Mouse (Mus musculus): ENCODE data around the gene Nr4a1. TPM values are rescaled to one million over a fixed set of nuclear protein-coding genes. Genes with fewer than 3 reads are reported as not detected.
A peak's percentile ranks its signal among the peaks of the same experiment; 100 is the strongest.

The Nr4a1 gene
- polyA plus RNA-seq, 1 experiment from 2014 or later = 8.8 TPM

- TF ChIP-seq CTCF (IDR thresholded peaks at IDR 0.05; ENCODE audit: low read depth) = no peak
- DNase-seq = peak; percentile 96
- H3K4me3 ChIP-seq (ENCODE audit: low read depth, low read length) = peak overlapping the region; percentile 11; the same call in 1 of the 2 replicates
- no peaks in the 10 kb centered on the region for H3K9me3 ChIP-seq (ENCODE audit: low read depth, low read length)
- peaks cover 24% of the 10 kb centered on the region for H3K4me1 ChIP-seq (ENCODE audit: insufficient read depth)
- peak; percentile 74 for ATAC-seq (ENCODE audit: insufficient read depth)
- H3K36me3 ChIP-seq (ENCODE audit: insufficient read depth) = peaks cover 51% of the 10 kb centered on the region
- H3K27me3 ChIP-seq (ENCODE audit: insufficient read depth, low read length) = 0 out of 2 replicates have a peak, but pooled peaks cover 5% of the 10 kb centered on the region
- H3K27ac ChIP-seq (ENCODE audit: low read depth) = peak overlapping the region; percentile 97
- WGBS = 18% methylated on average over 7 of the region's 7 CpGs
- H3K9ac ChIP-seq = peak overlapping the region; percentile 30; the same call in 1 of the 2 replicates
- peak overlapping the region; percentile 44 for H3K4me2 ChIP-seq
Measured at GRCm38 (mm10) chr15:101227971-101228370, 26.1 kb upstream of the Nr4a1 start.

GRCm38 (mm10) chr15:101228866-101229590 lies 25.0 kb upstream of the Nr4a1 start:
- no peak overlapping the region for H3K27ac ChIP-seq (ENCODE audit: low read depth)
- no peak overlapping the region for H3K9ac ChIP-seq
- no peak for DNase-seq
- no peak overlapping the region for H3K4me3 ChIP-seq (ENCODE audit: low read depth, low read length)
- H3K4me2 ChIP-seq = no peak overlapping the region; the same call in 1 of the 2 replicates
- 75% methylated on average over 21 of the region's 21 CpGs for WGBS
- TF ChIP-seq CTCF (IDR thresholded peaks at IDR 0.05; ENCODE audit: low read depth) = no peak
- no peaks in the 10 kb centered on the region for H3K27me3 ChIP-seq (ENCODE audit: insufficient read depth, low read length)
- peaks cover 51% of the 10 kb centered on the region for H3K36me3 ChIP-seq (ENCODE audit: insufficient read depth)
- H3K9me3 ChIP-seq (ENCODE audit: low read depth, low read length) = no peaks in the 10 kb centered on the region
- H3K4me1 ChIP-seq (ENCODE audit: insufficient read depth) = peaks cover 21% of the 10 kb centered on the region
- ATAC-seq (ENCODE audit: insufficient read depth) = no peak

GRCm38 (mm10) chr15:101230503-101230902 lies 23.6 kb upstream of the Nr4a1 start:
- Histone ChIP-seq H3K36me3 (ENCODE audit: insufficient read depth) (peaks cover 51% of the 10 kb centered on the region), H3K9me3 (ENCODE audit: low read depth, low read length) (no peaks in the 10 kb centered on the region), H3K4me1 (ENCODE audit: insufficient read depth) (peaks cover 25% of the 10 kb centered on the region), H3K4me2 (no peak overlapping the region), H3K9ac (no peak overlapping the region), H3K27me3 (ENCODE audit: insufficient read depth, low read length) (no peaks in the 10 kb centered on the region), H3K4me3 (ENCODE audit: low read depth, low read length) (no peak overlapping the region), H3K27ac (ENCODE audit: low read depth) (no peak overlapping the region)
- DNase-seq (no peak), ATAC-seq (ENCODE audit: insufficient read depth) (no peak)
- TF ChIP-seq CTCF (IDR thresholded peaks at IDR 0.05; ENCODE audit: low read depth) = no peak
- 93% methylated on average over 19 of the region's 19 CpGs for WGBS

DNA sequence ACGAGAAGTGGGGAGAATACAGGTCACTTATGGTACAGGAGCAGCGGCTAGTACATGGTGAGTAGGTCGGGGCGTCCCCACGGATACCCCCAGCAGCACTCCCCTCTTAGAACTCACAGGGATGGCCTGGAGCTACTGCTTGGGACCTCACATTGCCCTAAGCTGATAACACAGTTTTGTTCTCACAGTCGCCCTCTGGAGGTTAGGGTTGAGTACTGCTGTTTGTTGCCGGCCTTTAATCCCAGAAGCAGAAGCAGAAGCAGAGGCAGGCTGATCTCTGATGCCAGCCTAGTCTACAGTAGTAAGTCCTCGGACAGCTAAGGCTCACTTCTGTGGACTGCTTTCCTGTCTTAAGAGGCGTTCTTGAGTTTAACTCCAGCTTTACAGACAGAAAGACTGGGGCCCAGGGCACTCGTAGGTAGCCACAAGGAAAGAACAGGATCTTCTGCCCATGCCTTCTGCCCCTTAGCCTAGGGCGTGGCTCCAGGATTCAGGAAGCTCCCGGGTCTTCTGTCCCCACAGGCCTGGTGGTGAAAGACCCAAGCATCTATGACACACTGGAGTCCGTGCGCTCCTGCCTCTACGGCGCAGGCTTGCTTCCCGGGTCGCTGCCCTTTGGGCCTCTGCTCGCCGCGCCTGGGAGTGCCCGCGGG lies 22.9 kb upstream of the Nr4a1 start:
- Histone ChIP-seq H3K36me3 (ENCODE audit: insufficient read depth) (peaks cover 51% of the 10 kb centered on the region), H3K27ac (ENCODE audit: low read depth) (no peak overlapping the region), H3K27me3 (ENCODE audit: insufficient read depth, low read length) (no peaks in the 10 kb centered on the region), H3K9me3 (ENCODE audit: low read depth, low read length) (no peaks in the 10 kb centered on the region), H3K4me1 (ENCODE audit: insufficient read depth) (peaks cover 21% of the 10 kb centered on the region), H3K4me2 (peak overlapping the region; percentile 32; the same call in 1 of the 2 replicates), H3K9ac (no peak overlapping the region), H3K4me3 (ENCODE audit: low read depth, low read length) (no peak overlapping the region)
- WGBS = 79% methylated on average over 23 of the region's 23 CpGs
- ATAC-seq (ENCODE audit: insufficient read depth) (no peak), DNase-seq (peak; percentile 50)
- peak; percentile 38 for TF ChIP-seq CTCF (IDR thresholded peaks at IDR 0.05; ENCODE audit: low read depth)

- Histone ChIP-seq H3K4me3 (ENCODE audit: low read depth, low read length) (no peak overlapping the region), H3K27me3 (ENCODE audit: insufficient read depth, low read length) (no peaks in the 10 kb centered on the region), H3K9me3 (ENCODE audit: low read depth, low read length) (no peaks in the 10 kb centered on the region), H3K9ac (no peak overlapping the region; the same call in 1 of the 2 replicates), H3K4me2 (peak overlapping the region; percentile 32; the same call in 1 of the 2 replicates), H3K36me3 (ENCODE audit: insufficient read depth) (peaks cover 50% of the 10 kb centered on the region), H3K27ac (ENCODE audit: low read depth) (no peak overlapping the region), H3K4me1 (ENCODE audit: insufficient read depth) (peaks cover 21% of the 10 kb centered on the region)
- no peak for TF ChIP-seq CTCF (IDR thresholded peaks at IDR 0.05; ENCODE audit: low read depth)
- no peak for ATAC-seq (ENCODE audit: insufficient read depth)
- no peak for DNase-seq
- WGBS = 54% methylated on average over 56 of the region's 56 CpGs
Measured at GRCm38 (mm10) chr15:101231648-101232180, 22.4 kb upstream of the Nr4a1 start.

DNA sequence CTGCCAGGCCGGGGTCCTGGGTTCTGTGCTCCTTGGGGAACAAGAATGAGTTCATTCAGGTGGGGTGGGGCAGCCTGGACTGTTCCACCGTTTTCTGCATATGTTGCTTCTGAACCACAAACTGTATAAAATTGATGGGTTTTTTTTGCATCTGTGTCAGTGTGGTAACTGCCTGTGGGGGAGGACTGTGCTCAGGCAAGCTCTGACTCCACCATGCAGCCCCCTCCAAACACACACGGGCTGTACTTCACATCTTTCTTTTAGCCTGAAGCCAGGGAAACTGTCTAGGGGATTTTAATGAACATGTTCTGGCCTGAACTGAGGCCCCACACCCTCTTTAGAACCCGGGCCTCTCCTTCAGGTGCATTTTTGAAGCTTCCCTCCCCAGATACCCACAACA lies 21.5 kb upstream of the Nr4a1 start:
- peaks cover 15% of the 10 kb centered on the region for H3K4me1 ChIP-seq (ENCODE audit: insufficient read depth)
- no peaks in the 10 kb centered on the region for H3K9me3 ChIP-seq (ENCODE audit: low read depth, low read length)
- H3K27ac ChIP-seq (ENCODE audit: low read depth) = peak overlapping the region; percentile 88
- no peaks in the 10 kb centered on the region for H3K27me3 ChIP-seq (ENCODE audit: insufficient read depth, low read length)
- H3K4me3 ChIP-seq (ENCODE audit: low read depth, low read length) = no peak overlapping the region
- DNase-seq (no peak), ATAC-seq (ENCODE audit: insufficient read depth) (no peak)
- 52% methylated on average over 4 of the region's 4 CpGs for WGBS
- no peak overlapping the region for H3K4me2 ChIP-seq
- TF ChIP-seq CTCF (IDR thresholded peaks at IDR 0.05; ENCODE audit: low read depth) = no peak
- peaks cover 44% of the 10 kb centered on the region for H3K36me3 ChIP-seq (ENCODE audit: insufficient read depth)
- no peak overlapping the region for H3K9ac ChIP-seq

- no peak for TF ChIP-seq CTCF (IDR thresholded peaks at IDR 0.05; ENCODE audit: low read depth)
- WGBS = 65% methylated on average over 3 of the region's 3 CpGs
- peaks cover 11% of the 10 kb centered on the region; the same call in 1 of the 2 replicates for H3K4me1 ChIP-seq (ENCODE audit: insufficient read depth)
- H3K9ac ChIP-seq = no peak overlapping the region
- DNase-seq = no peak
- no peak overlapping the region for H3K4me2 ChIP-seq
- H3K4me3 ChIP-seq (ENCODE audit: low read depth, low read length) = no peak overlapping the region
- H3K36me3 ChIP-seq (ENCODE audit: insufficient read depth) = peaks cover 43% of the 10 kb centered on the region
- no peaks in the 10 kb centered on the region for H3K9me3 ChIP-seq (ENCODE audit: low read depth, low read length)
- peak overlapping the region; percentile 88 for H3K27ac ChIP-seq (ENCODE audit: low read depth)
- 0 out of 2 replicates have a peak, but pooled peaks cover 3% of the 10 kb centered on the region for H3K27me3 ChIP-seq (ENCODE audit: insufficient read depth, low read length)
- ATAC-seq (ENCODE audit: insufficient read depth) = no peak
Measured at GRCm38 (mm10) chr15:101233183-101233582, 20.9 kb upstream of the Nr4a1 start.
